Mouse (Mus musculus) kidney, embryonic 15.5 days (tissue): Measurements from ENCODE around the gene Kcnn4. TPM values are rescaled to one million over a fixed set of nuclear protein-coding genes. Genes with fewer than 3 reads are reported as not detected.

Experiments
- ATAC-seq: fragments of 200-750 bp; cut with Nextera tagmentation; replicated peaks from 2 replicates; pipeline ENCODE4 v1.8.0; 2017; ENCODE audit warnings: moderate TSS enrichment; ENCODE audit not compliant: low FRiP score
- H3K27ac ChIP-seq: fragments of 300-500 bp; sonication (generic); 2 replicates; pipeline ENCODE4 v1.5.1; 2015; ENCODE audit warnings: mild to moderate bottlenecking, inconsistent platforms
- H3K27me3 ChIP-seq: fragments of 300-500 bp; sonication (generic); 2 replicates; pipeline ENCODE4 v1.6.1; 2015; ENCODE audit warnings: inconsistent platforms
- H3K36me3 ChIP-seq: fragments of 300-500 bp; sonication (generic); 2 replicates; pipeline ENCODE4 v1.6.1; 2015; ENCODE audit warnings: inconsistent platforms
- H3K4me1 ChIP-seq: fragments of 300-500 bp; sonication (generic); 2 replicates; pipeline ENCODE4 v1.6.1; 2015; ENCODE audit warnings: inconsistent platforms
- H3K4me2 ChIP-seq: fragments of 300-500 bp; sonication (generic); 2 replicates; pipeline ENCODE4 v1.6.1; 2015; ENCODE audit warnings: moderate library complexity, mild to moderate bottlenecking, inconsistent platforms
- H3K4me3 ChIP-seq: fragments of 300-500 bp; sonication (generic); replicated peaks from 2 replicates; pipeline ENCODE4 v1.5.1; 2015; ENCODE audit warnings: mild to moderate bottlenecking, inconsistent platforms
- H3K9ac ChIP-seq: fragments of 300-500 bp; sonication (generic); 2 replicates; pipeline ENCODE4 v1.6.1; 2015; ENCODE audit warnings: mild to moderate bottlenecking, inconsistent platforms
- H3K9me3 ChIP-seq: fragments of 300-500 bp; sonication (generic); replicated peaks from 2 replicates; pipeline ENCODE4 v1.6.1; 2016; ENCODE audit warnings: inconsistent platforms
- WGBS: fragments of 180-500 bp; shearing (Covaris S2); methylation state at CpG from one replicate; pipeline ENCODE4 v1.1.7; 2015; ENCODE audit warnings: mixed read lengths; 5-methylcytosine and 5-hydroxymethylcytosine counted together
- polyA plus RNA-seq: library from polyadenylated mRNA; unstranded; fragments of >200 nt; fragmentation: Nextera tagmentation; extraction: Ambion mirVana; gene quantifications from 2 replicates; pipeline ENCODE4 v1.2.1, GENCODE M21; 2015

Gene Kcnn4
- polyA plus RNA-seq, 1 experiment from 2014 or later, result 5.5 TPM

- no peak overlapping the region for H3K4me2 ChIP-seq
- no peaks in the 10 kb centered on the region for H3K9me3 ChIP-seq
- H3K4me1 ChIP-seq, result peaks cover 9% of the 10 kb centered on the region
- H3K4me3 ChIP-seq, result no peak overlapping the region
- H3K27me3 ChIP-seq, result no peaks in the 10 kb centered on the region
- H3K36me3 ChIP-seq, result peaks cover 31% of the 10 kb centered on the region
- 75% methylated on average over 7 of the region's 7 CpGs for WGBS
- ATAC-seq, result no peak
- H3K9ac ChIP-seq, result no peak overlapping the region
- no peak overlapping the region for H3K27ac ChIP-seq
These were observed 51.6 kb downstream of the Kcnn4 start for GRCm38 (mm10) chr7:24421648-24422047.

GRCm38 (mm10) chr7:24422251-24422650 is 52.2 kb downstream of the Kcnn4 start:
- Histone ChIP-seq H3K36me3 (peaks cover 30% of the 10 kb centered on the region), H3K4me1 (peaks cover 9% of the 10 kb centered on the region), H3K4me3 (no peak overlapping the region), H3K27ac (no peak overlapping the region), H3K9me3 (no peaks in the 10 kb centered on the region), H3K9ac (no peak overlapping the region), H3K4me2 (no peak overlapping the region), H3K27me3 (no peaks in the 10 kb centered on the region)
- 0 out of 2 replicates have a peak, but pooled peaks have one; percentile 22 for ATAC-seq
- WGBS, result 73% methylated on average over 8 of the region's 8 CpGs

GRCm38 (mm10) chr7:24423107-24423763 is 53.2 kb downstream of the Kcnn4 start:
- Histone ChIP-seq H3K27ac (no peak overlapping the region), H3K9me3 (no peaks in the 10 kb centered on the region), H3K9ac (no peak overlapping the region), H3K36me3 (peaks cover 30% of the 10 kb centered on the region), H3K4me1 (peaks cover 9% of the 10 kb centered on the region), H3K27me3 (no peaks in the 10 kb centered on the region), H3K4me3 (no peak overlapping the region), H3K4me2 (no peak overlapping the region)
- ATAC-seq, result no peak
- WGBS, result 73% methylated on average over 15 of the region's 15 CpGs

GRCm38 (mm10) chr7:24423956-24424732 is 54.1 kb downstream of the Kcnn4 start:
- WGBS, result 68% methylated on average over 12 of the region's 12 CpGs

GRCm38 (mm10) chr7:24425919-24426318 is 55.9 kb downstream of the Kcnn4 start:
- no peak for ATAC-seq
- WGBS, result 78% methylated on average over 9 of the region's 9 CpGs

More at GRCm38 (mm10) chr7:24423956-24424732, 54.1 kb downstream of the Kcnn4 start:
- H3K9me3 ChIP-seq, result no peaks in the 10 kb centered on the region
- H3K4me2 ChIP-seq, result no peak overlapping the region
- H3K9ac ChIP-seq, result no peak overlapping the region
- no peaks in the 10 kb centered on the region for H3K27me3 ChIP-seq
- peaks cover 30% of the 10 kb centered on the region for H3K36me3 ChIP-seq
- H3K4me1 ChIP-seq, result peaks cover 9% of the 10 kb centered on the region
- ATAC-seq, result peak; percentile 67
- no peak overlapping the region; the same call in 1 of the 2 replicates for H3K27ac ChIP-seq
- no peak overlapping the region for H3K4me3 ChIP-seq

GRCm38 (mm10) chr7:24427168-24427567 is 57.1 kb downstream of the Kcnn4 start:
- no peak overlapping the region for H3K9ac ChIP-seq
- H3K4me2 ChIP-seq, result no peak overlapping the region
- no peak for ATAC-seq
- WGBS, result 95% methylated on average over 8 of the region's 8 CpGs
- H3K4me3 ChIP-seq, result no peak overlapping the region
- no peaks in the 10 kb centered on the region for H3K9me3 ChIP-seq
- peaks cover 12% of the 10 kb centered on the region for H3K4me1 ChIP-seq
- H3K27ac ChIP-seq, result no peak overlapping the region
- peaks cover 2% of the 10 kb centered on the region; the same call in 1 of the 2 replicates for H3K27me3 ChIP-seq
- H3K36me3 ChIP-seq, result peaks cover 4% of the 10 kb centered on the region; the same call in 1 of the 2 replicates

More at GRCm38 (mm10) chr7:24425919-24426318, 55.9 kb downstream of the Kcnn4 start:
- Histone ChIP-seq H3K9ac (no peak overlapping the region), H3K36me3 (peaks cover 14% of the 10 kb centered on the region), H3K27ac (no peak overlapping the region), H3K4me1 (peaks cover 12% of the 10 kb centered on the region), H3K27me3 (no peaks in the 10 kb centered on the region), H3K4me2 (no peak overlapping the region), H3K9me3 (no peaks in the 10 kb centered on the region), H3K4me3 (no peak overlapping the region)

- H3K9me3 ChIP-seq, result no peaks in the 10 kb centered on the region
- H3K4me1 ChIP-seq, result peaks cover 12% of the 10 kb centered on the region
- no peak overlapping the region for H3K4me3 ChIP-seq
- 91% methylated on average over 5 of the region's 5 CpGs for WGBS
- H3K27me3 ChIP-seq, result peaks cover 16% of the 10 kb centered on the region; the same call in 1 of the 2 replicates
- no peaks in the 10 kb centered on the region for H3K36me3 ChIP-seq
- no peak overlapping the region for H3K27ac ChIP-seq
- no peak for ATAC-seq
- no peak overlapping the region for H3K9ac ChIP-seq
- no peak overlapping the region for H3K4me2 ChIP-seq
These were observed 58.7 kb downstream of the Kcnn4 start for GRCm38 (mm10) chr7:24428725-24429124.

- WGBS, result 68% methylated on average over 16 of the region's 16 CpGs
- Histone ChIP-seq H3K27ac (no peak overlapping the region), H3K36me3 (no peaks in the 10 kb centered on the region), H3K4me3 (no peak overlapping the region), H3K27me3 (peaks cover 19% of the 10 kb centered on the region; the same call in 1 of the 2 replicates), H3K4me2 (no peak overlapping the region), H3K9ac (no peak overlapping the region), H3K9me3 (no peaks in the 10 kb centered on the region), H3K4me1 (peaks cover 4% of the 10 kb centered on the region)
- no peak for ATAC-seq
These were observed 59.5 kb downstream of the Kcnn4 start for GRCm38 (mm10) chr7:24429413-24430112.

GRCm38 (mm10) chr7:24430551-24431345 is 60.7 kb downstream of the Kcnn4 start:
- Histone ChIP-seq H3K4me1 (0 out of 2 replicates have a peak, but pooled peaks cover 2% of the 10 kb centered on the region), H3K9ac (no peak overlapping the region), H3K36me3 (no peaks in the 10 kb centered on the region), H3K27ac (no peak overlapping the region), H3K9me3 (no peaks in the 10 kb centered on the region), H3K27me3 (peaks cover 19% of the 10 kb centered on the region; the same call in 1 of the 2 replicates), H3K4me2 (no peak overlapping the region), H3K4me3 (no peak overlapping the region)
- no peak for ATAC-seq
- 93% methylated on average over 15 of the region's 15 CpGs for WGBS

- Histone ChIP-seq H3K4me3 (no peak overlapping the region), H3K9ac (no peak overlapping the region), H3K9me3 (no peaks in the 10 kb centered on the region), H3K36me3 (no peaks in the 10 kb centered on the region), H3K27ac (no peak overlapping the region), H3K4me1 (0 out of 2 replicates have a peak, but pooled peaks cover 2% of the 10 kb centered on the region), H3K4me2 (no peak overlapping the region), H3K27me3 (peaks cover 19% of the 10 kb centered on the region; the same call in 1 of the 2 replicates)
- no peak for ATAC-seq
- WGBS, result 53% methylated on average over 11 of the region's 11 CpGs
These were observed 61.6 kb downstream of the Kcnn4 start for GRCm38 (mm10) chr7:24431713-24432112.

- Histone ChIP-seq H3K4me1 (no peaks in the 10 kb centered on the region), H3K27ac (no peak overlapping the region), H3K4me2 (no peak overlapping the region), H3K9ac (no peak overlapping the region), H3K9me3 (no peaks in the 10 kb centered on the region), H3K4me3 (no peak overlapping the region), H3K36me3 (no peaks in the 10 kb centered on the region), H3K27me3 (peaks cover 19% of the 10 kb centered on the region; the same call in 1 of the 2 replicates)
- 80% methylated on average over 5 of the region's 5 CpGs for WGBS
- no peak for ATAC-seq
These were observed 65.2 kb downstream of the Kcnn4 start for GRCm38 (mm10) chr7:24435305-24435704.
